Mouse (Mus musculus): ENCODE measurements around the gene St7l.

St7l gene
- long read RNA-seq, experiment 1, full-length matches to known transcripts: 31 of 53 reads
- long read RNA-seq, experiment 1, partial matches to known transcripts: 14 of 53 reads
- long read RNA-seq, experiment 1, other reads (novel, unspliced or antisense): 8 of 53 reads
- long read RNA-seq, experiment 2, full-length matches to known transcripts: 38 of 56 reads
- long read RNA-seq, experiment 2, partial matches to known transcripts: 11 of 56 reads
- long read RNA-seq, experiment 2, other reads (novel, unspliced or antisense): 7 of 56 reads

DNA sequence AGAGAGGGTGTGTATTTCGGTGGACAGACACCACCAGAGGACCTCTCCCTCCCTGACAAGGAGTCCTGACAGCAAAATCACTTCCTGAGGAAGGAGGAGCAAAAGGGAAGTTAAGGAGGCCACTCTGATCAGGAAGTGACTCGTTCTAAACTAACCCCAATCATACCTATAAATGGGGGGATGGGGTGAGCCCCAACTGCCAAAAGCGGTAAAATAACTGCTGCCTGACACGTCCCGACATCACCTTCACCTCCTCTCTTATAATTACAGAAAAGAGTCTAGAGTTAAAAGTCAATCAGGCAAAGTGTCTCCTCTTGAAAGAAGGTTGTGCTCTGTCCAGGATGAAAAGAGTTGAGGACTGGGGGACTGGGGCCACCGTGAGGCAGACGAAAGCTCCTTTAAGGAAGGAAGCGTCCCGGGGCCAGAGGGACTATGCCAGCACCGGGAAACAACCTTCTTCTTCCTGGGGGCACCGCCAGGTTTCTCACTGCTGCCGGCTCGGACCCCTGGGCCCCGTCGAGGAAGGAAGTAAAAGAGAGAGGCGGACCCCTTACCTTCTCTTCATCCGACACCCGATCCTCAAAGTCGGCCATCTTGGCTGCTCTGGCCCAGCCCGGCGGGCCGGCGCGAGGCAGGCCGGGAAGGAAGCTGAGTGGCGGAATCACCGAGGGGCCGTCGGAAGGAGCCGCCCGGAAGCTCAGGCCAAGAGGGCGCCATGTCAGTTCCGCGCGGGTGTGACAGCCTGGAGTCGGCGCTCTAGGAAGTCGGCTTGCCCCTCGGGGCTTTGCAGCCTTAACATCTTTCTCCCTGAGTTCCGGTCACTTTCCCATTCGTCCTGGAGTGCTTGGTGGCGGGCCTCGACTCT lies at the start of gene St7l, which contains the start of gene Capza1:
St7l (plus strand) TSS at position 220 of the 865 bp plus-strand sequence.
Capza1 (minus strand) TSS at position 720 of the 865 bp plus-strand sequence.
- intact Hi-C loops (cut with DNase I): loop anchor here (5.0 to 10.0 kb wide), 2 partner anchors 72 to 149 kb away; no protein-coding TSS in a partner anchor

DNA sequence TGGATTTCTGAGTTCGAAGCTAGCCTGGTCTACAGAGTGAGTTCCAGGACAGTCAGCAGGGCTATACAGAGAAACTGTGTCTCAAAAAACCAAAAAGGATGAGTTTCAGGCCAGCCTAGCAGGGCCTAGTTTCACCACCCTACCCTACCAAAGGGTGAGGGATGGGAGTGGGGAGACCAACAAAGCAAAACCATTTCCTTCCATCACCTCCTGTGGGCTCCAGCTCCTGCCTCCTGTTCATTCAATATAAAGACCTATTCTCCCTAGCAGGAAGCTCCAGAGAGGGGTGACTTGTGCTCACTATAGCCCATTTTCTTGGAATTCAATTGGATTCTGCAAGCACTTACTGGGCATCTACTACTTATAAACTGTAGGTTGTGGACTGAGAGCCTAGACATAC lies 49.1 kb upstream of the St7l start:
- intact Hi-C loops (cut with DNase I): no loop called here

DNA sequence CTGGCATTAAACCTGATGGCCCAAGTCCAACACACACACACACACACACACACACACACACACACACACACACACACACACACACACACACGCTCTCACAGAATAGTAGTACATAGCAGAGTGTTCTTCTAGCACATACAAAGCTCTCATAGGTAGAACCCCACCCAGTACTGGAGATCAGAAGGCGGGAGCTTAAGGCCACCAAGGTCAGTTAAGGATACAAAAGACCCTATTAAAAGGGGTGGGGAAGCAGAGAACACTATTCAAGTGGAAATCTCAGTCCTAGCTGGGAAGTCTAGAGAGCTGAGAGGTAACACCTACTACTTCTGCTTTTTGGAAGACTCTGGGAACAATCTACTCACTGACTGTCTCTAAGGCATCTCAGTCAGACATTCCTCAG lies 48.5 kb upstream of the St7l start:
- intact Hi-C loops (cut with DNase I): no loop called here

DNA sequence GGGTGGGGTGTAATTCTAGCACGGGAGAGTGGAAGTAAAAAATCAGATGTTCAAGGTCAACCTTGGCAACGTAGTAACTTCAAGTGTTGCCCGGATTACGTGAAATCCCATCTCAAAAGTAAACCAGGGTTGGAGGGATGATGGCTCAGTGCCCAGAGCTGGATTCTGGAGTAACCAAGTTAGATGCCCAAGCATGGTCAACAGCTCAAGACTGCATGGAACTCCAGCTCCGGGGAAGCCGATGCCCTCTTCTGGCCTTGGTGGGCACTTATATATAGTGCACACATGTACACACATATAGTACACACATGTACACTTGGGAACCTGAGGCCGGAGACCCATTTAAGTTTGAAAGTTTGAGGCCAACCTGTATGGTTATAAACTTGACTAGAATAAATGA lies 47.7 kb upstream of the St7l start:
- intact Hi-C loops (cut with DNase I): no loop called here

DNA sequence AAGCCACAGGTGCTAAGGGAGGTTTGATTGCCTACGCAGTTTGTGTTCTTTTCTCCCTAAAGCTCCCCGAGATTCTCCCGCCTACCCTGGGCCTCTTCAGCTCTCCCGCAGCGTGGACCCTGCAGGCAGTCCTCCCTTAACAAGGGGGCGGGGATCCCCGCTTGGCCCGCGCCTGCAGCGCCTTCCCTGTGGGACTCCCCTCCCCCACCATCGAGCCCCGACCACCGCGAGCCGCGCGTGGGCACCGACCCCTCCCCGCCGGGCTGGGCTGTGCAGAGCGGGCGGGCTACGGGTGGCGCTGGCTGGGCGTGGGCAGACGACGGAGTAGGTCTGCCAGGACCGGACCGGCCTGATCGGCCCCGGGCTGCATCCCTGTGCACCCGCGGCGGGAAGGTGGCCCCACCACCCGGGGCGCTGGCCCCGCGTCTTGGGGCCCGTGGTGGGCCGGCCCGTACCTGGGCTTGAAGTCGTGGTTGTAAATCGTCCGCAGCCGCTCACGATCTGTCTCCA lies 46.3 kb upstream of the St7l start:
- intact Hi-C loops (cut with DNase I): no loop called here

DNA sequence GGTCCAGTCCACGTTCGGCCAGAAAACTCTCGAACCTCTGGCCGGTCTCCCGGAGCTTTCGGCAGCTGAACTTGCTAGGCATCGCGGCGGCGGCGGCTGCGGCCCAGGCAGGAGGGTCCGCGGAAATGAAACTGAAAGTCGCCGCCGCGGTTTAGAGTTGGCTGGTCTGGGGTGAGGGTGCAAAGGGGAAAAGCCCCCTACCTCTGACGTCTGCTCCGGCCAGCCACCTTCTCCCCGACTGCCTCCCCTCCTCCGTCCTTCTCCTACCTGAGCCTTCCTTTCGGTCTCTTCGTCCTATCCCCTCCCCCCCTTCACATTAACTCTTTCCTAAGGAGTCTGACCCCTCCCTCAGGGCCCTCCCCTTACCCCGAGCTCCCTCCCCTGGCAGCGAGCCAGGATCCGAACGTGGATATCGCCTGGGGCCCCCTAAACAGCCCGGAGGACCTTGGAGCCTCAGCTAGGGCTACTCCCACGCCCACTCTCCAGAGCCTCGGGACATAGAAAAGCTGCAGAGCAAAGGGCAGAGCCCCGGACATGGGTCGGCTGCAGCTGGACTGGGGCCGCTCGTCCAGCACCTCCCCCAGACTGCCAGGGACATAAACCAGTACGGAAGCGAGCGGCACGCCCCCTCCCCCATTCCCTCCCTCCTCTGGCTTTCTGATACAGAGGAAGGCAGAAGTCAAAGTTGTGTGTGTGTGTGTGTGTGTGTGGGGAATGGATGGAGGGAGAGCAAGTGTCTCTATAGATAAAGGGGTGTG lies 45.6 kb upstream of the St7l start, which contains the start of gene Mov10:
Mov10 (minus strand) TSS at position 573 of the 758 bp plus-strand sequence.
- intact Hi-C loops (cut with DNase I): no loop called here

DNA sequence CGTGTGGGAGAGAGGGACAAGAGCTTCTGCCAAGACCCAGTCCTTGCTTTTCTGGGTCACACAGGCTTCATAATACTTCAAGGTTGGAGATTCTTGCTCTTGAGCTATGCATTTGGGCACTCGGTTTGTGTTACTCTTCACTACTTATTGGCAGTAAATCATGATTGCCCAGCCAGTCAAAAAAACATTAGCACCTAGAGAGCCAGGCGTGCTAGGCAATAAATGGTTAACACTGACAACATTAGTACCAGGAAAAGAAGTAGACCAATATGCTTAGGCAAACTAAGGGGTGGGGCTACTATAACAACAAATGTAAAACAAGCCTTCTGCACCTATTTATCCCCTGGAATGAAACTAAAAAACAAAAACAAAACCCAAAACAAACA lies 45.1 kb upstream of the St7l start:
- intact Hi-C loops (cut with DNase I): no loop called here

DNA sequence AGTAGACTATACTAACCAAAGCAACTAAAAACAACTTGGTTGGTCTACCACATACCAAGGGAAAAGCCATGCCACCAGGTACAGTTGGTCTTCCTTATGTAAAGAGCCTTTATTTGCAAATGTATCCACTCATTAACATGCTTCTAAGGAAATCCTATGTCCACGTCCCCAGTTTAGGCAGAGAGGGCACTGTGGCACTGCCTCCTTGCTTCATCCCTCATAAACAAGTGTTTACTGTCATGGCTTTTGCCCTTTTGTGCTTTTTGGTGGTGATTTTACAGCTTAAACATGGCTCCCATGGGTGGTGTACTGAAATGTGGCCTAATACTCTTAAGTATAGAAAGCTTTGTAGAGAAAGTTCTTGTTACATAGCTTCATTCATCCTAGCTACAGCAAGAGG lies 43.4 kb upstream of the St7l start:
- intact Hi-C loops (cut with DNase I): loop anchor here (5.0 kb wide), 1 partner anchor 33 kb away; the partner anchor contains the start of gene Rhoc

DNA sequence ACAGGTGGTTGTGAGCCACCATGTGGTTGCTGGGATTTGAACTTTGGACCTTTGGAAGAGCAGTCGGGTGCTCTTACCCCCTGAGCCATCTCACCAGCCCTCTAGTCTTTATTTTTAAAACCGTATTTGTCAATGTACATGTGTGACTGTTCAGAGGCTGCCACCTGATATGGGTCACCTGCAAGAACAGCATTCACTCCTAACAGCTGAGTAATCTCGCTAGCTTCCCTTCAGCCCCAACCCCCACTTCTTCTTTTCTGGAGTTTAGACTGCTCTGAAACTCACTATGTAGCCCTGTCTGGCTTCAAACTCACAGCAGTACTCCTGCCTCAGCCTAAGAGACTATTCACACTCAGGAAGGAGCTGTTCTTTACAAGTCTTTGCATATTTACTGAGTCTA lies 41.4 kb upstream of the St7l start:
- intact Hi-C loops (cut with DNase I): loop anchor here (5.0 kb wide), 1 partner anchor 35 kb away; the partner anchor contains the start of gene Rhoc

DNA sequence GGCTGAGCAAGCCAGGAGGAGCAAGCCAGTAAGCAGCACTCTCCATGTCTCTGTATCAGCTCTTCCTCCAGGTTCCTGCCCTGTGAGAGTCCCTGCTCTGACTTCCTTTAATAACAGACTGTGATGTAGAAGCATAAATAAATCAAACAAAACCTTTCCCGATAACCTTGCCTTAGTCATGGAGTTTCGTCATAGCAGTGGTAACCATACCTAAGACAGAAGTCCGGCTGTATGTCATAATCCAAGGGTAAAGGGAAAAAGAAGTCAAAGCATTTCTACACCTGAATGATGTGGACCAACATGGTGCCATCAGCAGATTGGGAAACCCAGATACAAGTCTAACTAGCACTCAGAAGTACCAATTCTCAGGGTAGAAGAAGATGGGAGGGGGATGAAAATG lies 28.0 kb upstream of the St7l start:
- intact Hi-C loops (cut with DNase I): no loop called here

DNA sequence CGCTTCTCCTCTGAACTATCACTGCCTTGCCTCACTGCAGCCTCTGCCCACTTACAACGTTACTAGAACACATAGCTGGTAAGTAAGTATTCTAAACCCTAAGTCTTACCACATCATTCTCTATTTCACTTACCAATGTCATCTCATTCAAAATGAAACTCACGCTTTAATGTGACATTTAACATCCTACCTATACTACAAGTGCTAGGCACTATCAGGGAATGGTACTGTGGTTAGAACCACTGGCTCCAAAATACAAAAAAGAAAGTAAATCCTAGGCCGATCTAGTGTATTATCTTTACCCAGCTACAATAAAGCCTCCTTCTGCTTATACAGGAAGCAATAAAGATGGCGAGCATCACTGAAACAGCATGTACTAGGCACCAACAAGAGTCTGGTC lies 22.8 kb upstream of the St7l start:
- intact Hi-C loops (cut with DNase I): no loop called here

DNA sequence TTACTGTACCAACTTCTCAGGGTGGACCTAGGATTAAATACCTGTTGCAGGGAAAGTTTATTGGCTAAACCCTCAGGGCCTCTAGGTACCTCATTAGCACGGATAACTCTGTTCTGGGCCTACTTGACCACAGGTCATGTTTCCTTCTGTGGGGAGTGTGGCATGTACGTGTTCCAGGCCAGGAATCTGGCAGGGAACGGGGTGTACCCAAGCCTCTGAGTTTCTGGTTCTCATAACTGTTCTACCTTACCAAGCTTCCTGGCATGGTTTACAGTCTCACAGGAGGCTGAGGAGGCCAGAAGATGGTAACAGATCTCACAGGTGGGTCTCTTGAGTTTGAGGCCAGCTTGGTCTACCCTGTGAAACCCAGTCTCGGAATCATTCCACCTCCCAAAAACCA lies 17.2 kb upstream of the St7l start:
- intact Hi-C loops (cut with DNase I): no loop called here

DNA sequence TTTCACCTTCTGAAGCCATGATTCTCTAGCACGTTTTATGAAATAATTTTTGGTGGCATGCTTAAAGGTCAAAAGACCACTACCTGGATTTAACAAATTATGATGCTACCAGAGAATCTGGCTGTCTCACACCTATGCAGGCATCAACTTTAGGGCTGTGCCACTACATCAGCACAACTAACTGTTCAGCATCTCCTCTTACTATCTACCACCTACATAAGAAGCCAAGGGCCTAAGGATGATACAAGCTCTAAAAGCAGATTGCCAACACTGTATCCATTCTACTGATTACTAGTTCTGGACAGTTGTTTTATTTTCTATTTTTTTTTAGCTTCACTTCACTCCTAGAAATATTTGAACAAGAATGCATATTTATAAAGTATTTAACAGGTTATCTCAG lies 9.3 kb upstream of the St7l start:
- intact Hi-C loops (cut with DNase I): no loop called here

DNA sequence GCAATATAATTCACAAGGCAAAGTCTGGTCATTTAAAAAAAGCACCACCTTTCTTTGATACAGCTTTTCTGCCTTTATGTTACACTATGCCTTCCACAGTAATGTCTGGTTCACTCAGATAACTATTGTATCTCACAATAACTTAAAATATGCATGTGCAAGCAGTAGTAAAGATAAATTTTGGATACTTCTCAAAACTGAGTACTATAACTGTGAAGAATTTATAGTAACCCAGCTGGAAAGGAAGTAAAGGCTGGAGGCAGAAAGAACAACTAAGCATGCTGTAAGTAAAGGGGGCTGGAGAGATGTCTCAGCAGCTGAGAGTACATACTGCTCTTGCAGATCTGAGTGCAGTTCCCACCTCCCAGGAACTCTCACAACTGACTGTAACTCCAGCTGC lies 8.9 kb upstream of the St7l start:
- intact Hi-C loops (cut with DNase I): no loop called here

DNA sequence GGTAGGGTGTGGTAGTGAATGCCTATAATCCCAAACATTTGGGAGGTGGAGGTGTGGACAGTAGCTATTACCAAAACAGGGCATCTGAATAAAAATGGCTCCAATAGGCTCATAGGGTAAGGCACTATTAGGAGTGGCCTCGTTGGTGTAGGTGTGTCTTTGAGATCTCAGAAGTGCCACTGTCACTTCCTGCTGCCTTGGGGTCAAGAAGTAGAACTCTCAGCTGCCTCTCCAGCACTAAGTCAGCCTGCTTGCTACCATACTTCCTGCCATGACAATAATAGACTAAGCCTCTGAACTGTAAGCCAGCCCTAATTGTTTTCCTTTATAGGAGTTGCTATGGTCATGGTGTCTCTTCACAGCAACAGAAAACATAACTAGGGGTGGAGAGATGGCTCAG lies 7.7 kb upstream of the St7l start:
- intact Hi-C loops (cut with DNase I): no loop called here

DNA sequence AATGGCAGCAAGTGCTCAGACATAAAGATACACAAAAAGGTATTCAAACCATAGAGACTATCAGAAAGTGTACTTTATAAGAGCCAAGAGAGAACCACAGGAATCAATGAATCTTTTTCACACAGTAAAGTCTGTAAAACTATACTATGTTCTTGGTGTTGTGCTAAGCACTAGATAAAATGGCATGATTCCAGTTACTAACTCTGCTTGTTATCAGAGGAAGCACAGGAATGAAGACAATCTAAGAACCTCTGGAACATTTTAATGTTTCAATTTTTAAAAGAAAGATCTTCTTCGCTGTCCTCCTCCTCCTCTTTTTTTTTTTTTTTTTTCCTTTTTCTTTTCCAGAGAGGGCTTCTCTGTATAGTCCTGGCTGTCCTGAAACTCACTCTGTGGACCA lies 5.2 kb upstream of the St7l start:
- intact Hi-C loops (cut with DNase I): no loop called here

DNA sequence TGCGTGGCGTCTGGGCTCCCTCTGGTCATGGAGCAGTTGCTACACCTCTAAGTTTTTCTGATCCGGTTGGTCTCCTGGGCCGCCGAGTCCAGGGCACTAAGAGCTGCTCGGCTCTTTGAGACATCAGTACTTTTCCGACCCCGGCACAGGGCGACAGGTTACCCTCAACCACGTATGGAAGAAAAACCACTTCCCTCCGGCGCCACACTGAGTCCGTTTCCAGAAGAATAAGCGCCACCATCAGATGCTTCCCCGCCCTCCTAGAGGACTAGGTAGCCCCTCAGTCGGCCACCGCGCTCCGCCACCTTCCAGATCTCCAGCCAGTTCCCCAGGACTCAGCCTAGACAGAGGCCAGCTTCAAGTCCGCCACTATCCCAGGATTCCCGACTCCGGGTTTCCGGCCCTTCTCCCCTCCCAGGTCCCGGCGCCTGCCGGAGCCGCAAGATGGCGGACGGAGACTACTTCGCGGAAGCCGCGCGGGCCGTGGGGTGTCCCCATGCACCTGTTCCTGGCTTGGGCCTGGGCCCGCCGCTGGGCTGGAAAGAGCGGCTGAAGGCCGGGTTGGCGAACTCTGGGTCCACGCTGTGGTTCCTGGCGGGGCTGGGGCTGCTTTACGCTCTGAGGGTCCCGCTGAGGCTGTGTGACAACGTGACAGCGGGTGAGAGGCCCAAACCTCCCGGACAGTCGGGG lies 991 bp downstream of the St7l start:
- intact Hi-C loops (cut with DNase I): loop anchor here (5.0 to 10.0 kb wide), 2 partner anchors 72 to 150 kb away; no protein-coding TSS in a partner anchor

DNA sequence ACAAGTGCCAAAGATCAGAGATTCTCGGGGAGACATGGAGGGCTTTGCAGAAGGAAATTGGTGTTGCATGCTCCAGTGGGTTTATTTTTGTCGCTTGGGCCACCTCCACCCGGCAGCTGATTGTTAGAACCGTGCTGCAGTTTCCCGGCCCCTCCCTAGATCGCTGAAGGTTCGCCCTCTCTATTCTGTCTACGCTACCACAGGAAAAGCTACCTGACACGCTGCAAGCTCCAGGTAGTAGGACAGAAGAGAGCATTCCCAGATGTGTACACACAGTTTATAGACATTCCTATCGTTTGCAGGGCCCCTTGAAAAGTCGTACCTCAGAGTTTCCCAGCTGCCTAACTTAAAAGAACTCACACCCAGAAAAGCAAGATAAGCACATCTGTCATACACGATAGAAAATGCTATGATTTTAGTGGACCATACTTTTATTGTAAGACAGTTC lies 1.6 kb downstream of the St7l start:
- intact Hi-C loops (cut with DNase I): loop anchor here (10.0 kb wide), 1 partner anchor 151 kb away; no protein-coding TSS in a partner anchor

DNA sequence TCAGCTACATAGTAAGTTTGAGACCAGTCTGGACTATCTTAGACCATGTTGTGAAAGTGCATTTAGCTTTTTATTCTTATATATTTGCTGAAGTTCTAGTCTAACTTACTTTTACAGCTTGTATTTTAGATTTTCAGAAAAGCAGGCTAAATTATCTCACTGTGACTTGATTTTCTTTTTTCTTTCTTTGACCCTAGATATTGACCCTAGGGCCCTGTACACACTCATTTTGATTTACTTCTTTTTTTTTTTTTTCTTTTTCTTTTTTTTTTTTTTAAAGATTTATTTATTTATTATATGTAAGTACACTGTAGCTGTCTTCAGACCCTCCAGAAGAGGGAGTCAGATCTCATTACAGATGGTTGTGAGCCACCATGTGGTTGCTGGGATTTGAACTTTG lies 2.9 kb downstream of the St7l start:
- intact Hi-C loops (cut with DNase I): loop anchor here (10.0 kb wide), 1 partner anchor 152 kb away; no protein-coding TSS in a partner anchor

DNA sequence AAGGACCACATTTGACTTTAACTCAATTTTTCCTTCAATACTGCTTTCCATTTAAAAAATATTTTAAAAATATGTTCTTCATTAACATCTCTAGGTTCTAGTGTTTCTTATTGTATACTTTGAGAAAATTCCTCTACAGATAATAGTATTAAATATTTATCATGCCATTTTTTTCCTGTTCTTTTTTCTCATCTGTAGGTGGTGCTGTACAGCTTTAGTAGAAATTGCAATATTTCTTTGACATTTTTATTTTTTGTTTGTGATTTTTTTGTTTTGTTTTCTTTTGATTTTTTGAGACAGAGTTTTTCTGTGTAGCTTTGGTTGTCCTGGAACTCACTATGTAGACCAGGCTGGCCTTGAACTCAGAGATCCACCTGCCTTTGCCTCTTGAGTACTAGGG lies 5.8 kb downstream of the St7l start:
- intact Hi-C loops (cut with DNase I): loop anchor here (10.0 kb wide), 1 partner anchor 155 kb away; no protein-coding TSS in a partner anchor

Measured in adrenal gland (tissue).